Mouse (Mus musculus) embryonic facial prominence, embryonic 11.5 days (tissue): ENCODE measurements around the gene Marveld1. TPM values are rescaled to one million over a fixed set of nuclear protein-coding genes. Genes with fewer than 3 reads are reported as not detected.
A peak's percentile ranks its signal among the peaks of the same experiment; 100 is the strongest.

Experiments
- ATAC-seq: fragments of 200-750 bp; cut with Nextera tagmentation; replicated peaks from 2 replicates; pipeline ENCODE4 v1.8.0; 2017; ENCODE audit warnings: low read depth; ENCODE audit not compliant: insufficient number of reproducible peaks, low FRiP score, low TSS enrichment
- DNase-seq: peaks from one replicate; pipeline ENCODE4 v3.0.0-alpha.2; 2015; ENCODE audit warnings: low spot score
- H3K27ac ChIP-seq: fragments of 300-500 bp; sonication (generic); replicated peaks from 2 replicates; pipeline ENCODE4 v1.5.1; 2014; ENCODE audit warnings: mild to moderate bottlenecking, low read depth, low read length, control low read depth
- H3K27me3 ChIP-seq: fragments of 300-500 bp; sonication (generic); 2 replicates; pipeline ENCODE4 v1.6.1; 2014; ENCODE audit warnings: mild to moderate bottlenecking, low read length, moderate library complexity, mixed read lengths; ENCODE audit not compliant: control insufficient read depth, insufficient read depth
- H3K36me3 ChIP-seq: fragments of 300-500 bp; sonication (generic); replicated peaks from 2 replicates; pipeline ENCODE4 v1.6.1; 2014; ENCODE audit warnings: low read depth, mild to moderate bottlenecking, low read length, moderate library complexity, mixed read lengths; ENCODE audit not compliant: control insufficient read depth, insufficient read depth
- H3K4me1 ChIP-seq: fragments of 300-500 bp; sonication (generic); 2 replicates; pipeline ENCODE4 v1.6.1; 2014; ENCODE audit warnings: low read length, mixed read lengths; ENCODE audit not compliant: control insufficient read depth, insufficient read depth
- H3K4me2 ChIP-seq: fragments of 300-500 bp; sonication (generic); 2 replicates; pipeline ENCODE4 v1.6.1; 2014; ENCODE audit warnings: low read depth, mild to moderate bottlenecking, control low read depth, low read length, moderate library complexity
- H3K4me3 ChIP-seq: fragments of 300-500 bp; sonication (generic); 2 replicates; pipeline ENCODE4 v1.5.1; 2014; ENCODE audit warnings: low read depth, low read length, control low read depth
- H3K9ac ChIP-seq: fragments of 300-500 bp; sonication (generic); replicated peaks from 2 replicates; pipeline ENCODE4 v1.6.1; 2014; ENCODE audit warnings: mild to moderate bottlenecking, control low read depth, low read length
- H3K9me3 ChIP-seq: fragments of 300-500 bp; sonication (generic); replicated peaks from 2 replicates; pipeline ENCODE4 v1.6.1; 2016; ENCODE audit warnings: mild to moderate bottlenecking, low read length, inconsistent platforms, mixed read lengths; ENCODE audit not compliant: control insufficient read depth
- WGBS: fragments of 180-500 bp; shearing (Covaris S2); extraction: QIAGEN DNeasy Blood & Tissue Kit; methylation state at CpG from one replicate; pipeline ENCODE4 v1.1.7; 2014; 5-methylcytosine and 5-hydroxymethylcytosine counted together
- polyA plus RNA-seq: library from polyadenylated mRNA; unstranded; fragments of >200 nt; fragmentation: Nextera tagmentation; extraction: Ambion mirVana; gene quantifications from 2 replicates; pipeline ENCODE4 v1.2.1, GENCODE M21; 2014

The Marveld1 gene
- 10.9 and 16.6 TPM in 2 replicates for polyA plus RNA-seq

DNA sequence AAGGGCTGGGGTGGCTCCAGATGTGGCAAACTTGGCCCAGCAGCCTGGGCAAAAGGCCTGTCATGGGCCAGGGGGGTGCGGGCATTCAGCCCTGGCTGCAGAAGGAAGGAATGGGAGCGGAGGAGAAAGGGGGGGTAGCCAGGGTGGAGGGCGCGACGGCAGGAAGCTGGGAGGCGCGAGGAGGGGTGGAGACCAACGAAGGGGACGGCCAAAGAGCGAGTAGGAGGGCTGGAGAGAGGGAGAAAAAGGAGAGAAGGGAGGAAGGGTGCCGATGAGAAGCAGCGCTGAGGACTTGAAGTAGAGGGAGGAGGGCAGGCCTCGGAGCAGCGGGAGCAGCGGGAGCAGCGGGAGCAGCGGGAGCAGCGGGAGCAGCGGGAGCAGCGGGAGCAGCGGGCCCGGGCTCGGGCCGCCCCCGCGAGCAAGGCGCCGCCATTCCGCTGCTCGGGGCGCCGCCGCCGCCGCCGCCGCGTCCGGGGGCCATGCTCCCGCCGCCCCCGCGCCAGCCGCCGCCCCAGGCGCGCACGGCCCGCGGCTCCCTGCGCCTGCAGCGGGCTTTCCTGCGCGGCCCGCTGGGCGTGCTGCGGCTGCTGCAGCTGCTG is at the start of gene Marveld1:
Gene Marveld1 (plus strand): TSS at position 231 of the 599 bp plus-strand sequence.
- Histone ChIP-seq H3K27me3 (no peaks in the 10 kb centered on the region), H3K36me3 (no peaks in the 10 kb centered on the region), H3K4me2 (peak within 1 kb of the TSS; percentile 74), H3K27ac (peak within 1 kb of the TSS; percentile 52), H3K4me1 (no peaks in the 10 kb centered on the region), H3K9ac (peak within 1 kb of the TSS; percentile 77), H3K9me3 (no peaks in the 10 kb centered on the region), H3K4me3 (peak within 1 kb of the TSS; percentile 64)
- WGBS, result 0% methylated on average over 24 of the region's 57 CpGs
- 0 out of 2 replicates have a peak, but pooled peaks have one; percentile 8 for ATAC-seq
- DNase-seq, result peak; percentile 73

DNA sequence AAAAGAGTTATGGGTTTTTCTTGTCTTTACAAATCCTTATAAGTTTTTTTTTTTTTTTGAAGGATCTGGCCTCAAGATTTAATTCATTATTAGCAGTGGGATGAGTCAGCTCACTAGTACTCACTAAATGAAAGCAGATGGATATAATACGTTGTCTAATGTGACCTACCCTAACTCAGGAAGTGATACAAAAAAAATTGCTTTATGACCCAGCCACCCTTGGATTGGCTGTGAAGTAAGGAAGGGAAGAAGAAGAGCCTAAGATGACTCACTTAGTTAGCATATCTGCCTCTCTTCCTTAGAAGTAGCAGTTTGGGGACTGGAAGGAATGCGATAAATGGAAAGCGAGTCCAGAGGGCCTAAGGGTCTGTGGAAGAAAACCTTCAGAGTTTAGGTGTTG is 47.8 kb upstream of the Marveld1 start:
- Histone ChIP-seq H3K9ac (no peak overlapping the region), H3K36me3 (no peaks in the 10 kb centered on the region), H3K27ac (no peak overlapping the region), H3K4me3 (no peak overlapping the region), H3K9me3 (no peaks in the 10 kb centered on the region), H3K27me3 (no peaks in the 10 kb centered on the region), H3K4me1 (no peaks in the 10 kb centered on the region), H3K4me2 (no peak overlapping the region)
- DNase-seq (no peak), ATAC-seq (no peak)
- WGBS, result 79% methylated on average over 3 of the region's 3 CpGs

DNA sequence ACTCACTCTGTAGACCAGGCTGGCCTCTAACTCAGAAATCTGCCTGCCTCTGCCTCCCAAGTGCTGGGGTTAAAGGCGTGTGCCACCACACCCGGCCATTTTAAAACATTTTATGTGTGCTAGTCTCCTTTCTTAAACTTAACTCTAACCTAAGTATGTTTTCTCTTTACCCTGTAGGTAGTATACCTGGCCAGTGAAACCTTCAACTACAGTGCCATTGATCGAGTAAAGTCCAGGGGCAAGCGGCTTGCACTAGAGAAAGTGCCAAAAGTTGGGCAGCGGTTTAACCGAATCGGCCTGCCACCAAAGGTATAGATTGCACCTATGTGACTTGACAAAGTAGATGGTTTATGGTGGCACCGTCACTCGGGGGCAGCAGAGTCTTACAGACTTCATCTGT is 42.5 kb upstream of the Marveld1 start:
- DNase-seq (no peak), ATAC-seq (no peak)
- no peak overlapping the region for H3K27ac ChIP-seq
- H3K36me3 ChIP-seq, result 0 out of 2 replicates have a peak, but pooled peaks cover 2% of the 10 kb centered on the region
- no peaks in the 10 kb centered on the region for H3K4me1 ChIP-seq
- H3K9ac ChIP-seq, result no peak overlapping the region
- WGBS, result 91% methylated on average over 9 of the region's 9 CpGs
- H3K4me3 ChIP-seq, result no peak overlapping the region
- H3K4me2 ChIP-seq, result no peak overlapping the region
- no peaks in the 10 kb centered on the region for H3K9me3 ChIP-seq
- no peaks in the 10 kb centered on the region for H3K27me3 ChIP-seq

DNA sequence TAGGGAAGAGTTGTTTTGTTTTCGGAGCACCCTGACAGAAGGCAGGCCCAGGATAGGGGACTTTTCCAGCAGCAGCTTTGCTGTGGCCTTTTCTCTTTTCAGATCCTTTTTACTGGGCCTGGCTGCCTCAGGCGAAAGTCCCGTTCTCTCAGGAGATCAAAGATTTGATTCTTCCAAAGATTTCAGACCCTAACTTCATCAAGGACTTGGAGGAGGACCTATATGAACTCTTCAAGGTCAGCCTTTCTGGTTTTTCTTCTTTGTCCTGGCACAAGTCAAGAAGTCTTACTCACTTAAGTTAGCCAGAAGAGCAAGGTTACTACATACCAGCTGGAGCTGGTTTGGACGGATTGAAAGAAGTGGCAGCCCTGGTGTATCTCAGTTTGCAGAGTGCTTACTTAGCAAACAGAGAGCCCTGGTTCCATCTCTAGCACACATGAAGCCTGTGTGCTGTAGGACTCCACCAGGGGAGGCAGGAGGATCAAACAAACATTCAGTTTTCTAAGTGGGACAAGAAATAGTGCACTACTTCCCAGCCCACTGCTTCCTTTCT is 31.3 kb upstream of the Marveld1 start:
- no peak overlapping the region for H3K27ac ChIP-seq
- no peaks in the 10 kb centered on the region for H3K9me3 ChIP-seq
- DNase-seq (no peak), ATAC-seq (no peak)
- no peaks in the 10 kb centered on the region for H3K4me1 ChIP-seq
- WGBS, result 87% methylated on average over 4 of the region's 4 CpGs
- no peak overlapping the region for H3K4me2 ChIP-seq
- no peak overlapping the region for H3K4me3 ChIP-seq
- peaks cover 2% of the 10 kb centered on the region for H3K36me3 ChIP-seq
- no peak overlapping the region for H3K9ac ChIP-seq
- H3K27me3 ChIP-seq, result no peaks in the 10 kb centered on the region

DNA sequence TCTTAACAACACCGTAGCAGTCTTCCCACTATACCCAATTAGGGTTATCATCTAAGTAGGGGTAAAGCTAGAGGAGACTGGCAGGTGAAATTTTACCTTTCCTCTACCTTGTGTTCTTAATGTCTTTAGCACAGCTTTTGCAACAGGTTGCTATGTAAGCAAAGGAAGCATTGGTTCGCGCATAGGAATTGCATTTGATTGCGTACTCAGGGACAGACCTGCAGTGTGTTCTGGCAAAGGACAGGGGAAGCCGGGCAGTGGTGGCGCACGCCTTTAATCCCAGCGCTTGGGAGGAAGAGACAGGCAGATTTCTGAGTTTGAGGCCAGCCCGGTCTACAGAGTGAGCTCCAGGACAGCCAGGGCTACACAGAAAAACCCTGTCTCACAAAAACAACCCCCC is 29.1 kb upstream of the Marveld1 start:
- 92% methylated on average over 9 of the region's 9 CpGs for WGBS
- H3K9ac ChIP-seq, result no peak overlapping the region
- no peak overlapping the region for H3K4me2 ChIP-seq
- H3K9me3 ChIP-seq, result no peaks in the 10 kb centered on the region
- no peak overlapping the region for H3K4me3 ChIP-seq
- no peak overlapping the region for H3K27ac ChIP-seq
- no peaks in the 10 kb centered on the region for H3K27me3 ChIP-seq
- H3K36me3 ChIP-seq, result peaks cover 9% of the 10 kb centered on the region
- ATAC-seq, result no peak
- H3K4me1 ChIP-seq, result no peaks in the 10 kb centered on the region
- no peak for DNase-seq

DNA sequence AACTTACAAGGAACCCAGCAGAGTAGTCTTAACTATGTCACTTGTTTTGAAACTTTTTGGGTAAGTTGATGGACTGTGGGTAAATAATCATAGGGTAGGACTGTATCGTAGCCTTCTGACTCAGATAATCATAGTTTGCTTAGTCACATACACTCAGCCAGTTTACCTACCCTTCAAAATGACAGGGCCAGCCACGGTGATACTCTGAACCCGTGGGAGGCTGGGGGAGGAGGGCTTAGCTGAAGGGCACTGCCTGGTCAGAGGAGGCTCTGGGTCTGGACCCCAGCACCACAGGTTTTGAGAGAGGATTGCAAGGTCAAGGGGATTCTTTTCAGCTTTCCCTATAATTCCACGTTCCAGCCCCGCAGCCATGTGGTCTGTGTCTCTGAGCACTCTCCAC is 28.6 kb upstream of the Marveld1 start:
- Histone ChIP-seq H3K4me2 (no peak overlapping the region), H3K27ac (no peak overlapping the region), H3K4me1 (no peaks in the 10 kb centered on the region), H3K9ac (no peak overlapping the region), H3K27me3 (no peaks in the 10 kb centered on the region), H3K36me3 (peaks cover 9% of the 10 kb centered on the region), H3K4me3 (no peak overlapping the region), H3K9me3 (no peaks in the 10 kb centered on the region)
- DNase-seq (no peak), ATAC-seq (no peak)
- WGBS, result 88% methylated on average over 5 of the region's 5 CpGs

DNA sequence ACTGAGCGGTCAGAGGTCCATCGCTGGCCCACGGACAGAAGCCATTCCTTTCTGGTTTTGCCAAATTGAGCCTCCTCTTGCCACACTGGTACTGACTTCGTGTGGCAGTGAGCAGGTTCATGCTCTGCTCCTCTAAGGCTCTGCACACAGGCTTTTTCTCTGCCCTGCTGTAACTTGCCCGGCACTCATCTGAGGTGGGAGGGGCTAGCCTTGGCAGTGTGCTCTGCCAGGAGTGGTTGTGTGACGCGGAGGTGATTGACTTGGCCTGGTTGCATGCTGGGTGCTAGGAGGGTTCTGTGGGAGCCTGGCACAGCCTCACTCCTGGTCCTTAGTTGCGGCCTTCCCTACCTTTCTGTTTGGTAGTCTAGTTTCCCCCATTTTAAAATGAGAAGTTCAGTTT is 26.7 kb upstream of the Marveld1 start:
- 91% methylated on average over 8 of the region's 8 CpGs for WGBS

DNA sequence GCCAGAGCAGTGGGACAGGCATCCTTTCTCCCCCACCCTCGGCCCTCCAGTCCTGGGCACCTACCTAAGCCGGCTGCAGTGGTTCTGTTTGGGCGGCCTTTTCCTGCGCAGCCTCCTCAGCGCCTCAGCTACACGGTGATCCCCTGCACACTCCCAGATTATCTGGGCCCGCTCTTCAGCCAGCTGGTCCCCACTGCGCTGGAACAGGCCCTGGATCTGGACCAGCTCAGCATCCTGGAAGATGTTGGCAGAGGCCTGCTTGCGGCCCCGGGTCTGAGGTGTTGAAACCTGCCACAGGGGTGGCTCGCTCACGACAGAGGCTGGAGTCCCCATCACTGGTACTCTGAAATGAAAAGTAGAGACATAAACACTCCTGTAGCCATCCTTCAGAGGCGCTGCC is 22.5 kb upstream of the Marveld1 start:
- DNase-seq (no peak), ATAC-seq (no peak)
- no peaks in the 10 kb centered on the region for H3K9me3 ChIP-seq
- H3K27me3 ChIP-seq, result no peaks in the 10 kb centered on the region
- H3K4me1 ChIP-seq, result peaks cover 3% of the 10 kb centered on the region
- no peak overlapping the region for H3K4me2 ChIP-seq
- H3K9ac ChIP-seq, result no peak overlapping the region
- WGBS, result 89% methylated on average over 13 of the region's 13 CpGs
- H3K36me3 ChIP-seq, result peaks cover 7% of the 10 kb centered on the region
- H3K4me3 ChIP-seq, result no peak overlapping the region
- no peak overlapping the region for H3K27ac ChIP-seq

More for the DNA sequence above, 26.7 kb upstream of the Marveld1 start:
- Histone ChIP-seq H3K4me1 (no peaks in the 10 kb centered on the region), H3K36me3 (peaks cover 9% of the 10 kb centered on the region), H3K9me3 (no peaks in the 10 kb centered on the region), H3K9ac (no peak overlapping the region), H3K4me3 (no peak overlapping the region), H3K4me2 (no peak overlapping the region), H3K27ac (no peak overlapping the region), H3K27me3 (no peaks in the 10 kb centered on the region)
- no peak for DNase-seq
- ATAC-seq, result no peak
